In the genomic region with DNA sequence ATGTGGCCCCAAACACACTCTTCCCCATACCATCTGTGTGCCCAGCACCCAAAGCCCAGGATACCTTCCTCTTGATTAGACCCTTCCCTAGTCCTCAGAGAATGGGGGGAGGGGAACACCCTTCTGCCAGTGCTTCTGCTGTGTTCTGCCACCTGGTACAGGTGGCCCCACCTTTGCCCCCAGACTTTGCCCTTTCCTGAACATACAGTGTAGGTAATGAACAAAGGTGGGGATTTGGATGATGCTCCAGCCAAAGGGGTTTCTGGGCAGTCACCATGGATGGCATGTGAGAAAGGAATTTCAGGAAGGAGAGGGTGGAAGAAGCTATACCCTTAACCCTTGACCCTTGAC, we compare ENCODE assay signal across 15 mouse cellular contexts. TPM values are rescaled to one million over a fixed set of nuclear protein-coding genes. Genes with fewer than 3 reads are reported as not detected.
"Had no signal": no experiment of that assay in that cellular context is flagged by ENCODE, and none has a peak within 500 bp of the region (broad histone marks: within the 10 kb centered on the region; RNA-seq: fewer than 3 reads in every experiment).

No protein-coding gene starts in this region.

- H3K9ac ChIP-seq: liver, embryonic 13.5 days; lung, embryonic 15.5 days had no signal

- H3K9me3 ChIP-seq: liver, embryonic 13.5 days; lung, embryonic 15.5 days had no signal

- H3K36me3 ChIP-seq: liver, embryonic 13.5 days; lung, embryonic 15.5 days had no signal

- H3K4me3 ChIP-seq: liver, embryonic 13.5 days; lung, embryonic 15.5 days had no signal

- ATAC-seq: inflammation-experienced regulatory T-cells, adult 6 months had no signal

- H3K27ac ChIP-seq: kidney, postnatal 0 days; liver, embryonic 13.5 days; lung, embryonic 15.5 days; stomach, postnatal 0 days had no signal

- H3K4me2 ChIP-seq: liver, embryonic 13.5 days; lung, embryonic 15.5 days; midbrain, embryonic 11.5 days had no signal

- DNase-seq: kidney, adult 18-20 months; kidney, adult 9 months; kidney, postnatal 25 days; liver, embryonic 13.5 days; midbrain, embryonic 14.5 days; right cerebral cortex, postnatal 14 days; right cerebral cortex, postnatal 4 days; thymus, adult 2 months; thymus, postnatal 14 days; thymus, postnatal 4 days had no signal

RNA-seq across cellular contexts. Expression of a gene that starts 26.9 kb away (rescaled TPM):
- polyA plus RNA-seq: inflammation-experienced regulatory T-cells, adult 6 months had no signal
